Mouse (Mus musculus): Measurements from ENCODE around the gene Igf2bp3. TPM values are rescaled to one million over a fixed set of nuclear protein-coding genes. Genes with fewer than 3 reads are reported as not detected.
A peak's percentile ranks its signal among the peaks of the same experiment; 100 is the strongest.
"Not testable (repeated sequence)": the region's sequence is repeated elsewhere in the genome, so short reads cannot be mapped to it uniquely, and the experiment has no call there.

The Igf2bp3 gene
- 145 and 155 TPM in 2 replicates for polyA plus RNA-seq (2014; fragmentation: Nextera tagmentation; extraction: Ambion mirVana)

DNA sequence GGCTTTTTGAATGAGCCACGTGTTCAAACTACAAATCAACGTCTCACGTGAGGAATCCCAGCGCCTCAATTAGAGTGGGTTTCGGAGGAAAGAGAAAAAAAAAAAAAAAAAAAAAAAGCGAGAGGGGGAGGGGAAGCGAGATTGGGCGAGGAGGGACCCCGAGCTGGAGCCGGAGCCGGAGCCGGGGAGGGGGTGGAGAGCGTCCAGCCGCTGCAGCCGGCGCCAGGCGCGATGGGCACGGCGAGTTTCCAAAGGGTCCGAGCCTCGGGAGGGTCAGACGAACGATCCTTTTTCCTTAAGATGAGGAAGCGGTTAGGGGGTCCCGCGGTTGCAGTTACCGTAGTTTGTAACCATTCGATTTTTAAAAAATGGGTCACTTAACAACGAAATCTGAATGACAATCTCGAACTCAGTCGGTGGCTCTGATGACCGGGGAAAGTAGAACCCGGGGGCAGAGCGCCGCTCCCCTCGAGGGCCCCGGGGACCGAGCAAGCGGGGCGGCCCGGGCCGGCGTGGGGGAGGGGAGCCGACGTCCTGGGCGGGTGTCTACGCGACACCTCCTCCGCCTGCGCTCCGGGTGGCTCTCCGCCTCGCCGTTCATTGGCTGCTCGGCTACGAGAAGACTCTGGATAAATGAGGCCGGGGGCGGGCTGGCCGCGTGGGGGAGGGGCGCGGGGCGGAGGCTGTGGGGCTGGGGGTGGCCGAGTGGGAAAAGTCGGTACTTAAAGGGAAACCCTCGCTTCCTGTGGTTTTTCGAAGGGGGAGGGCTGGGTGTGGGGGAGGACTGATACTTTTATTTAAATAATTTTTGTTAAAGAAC is at the start of gene Igf2bp3:
Gene Igf2bp3 (minus strand): TSS at position 30 of the 820 bp plus-strand sequence.
- H3K4me3 ChIP-seq (ENCODE audit: low read depth, low read length) = peak within 1 kb of the TSS; percentile 100
- no peaks in the 10 kb centered on the region for H3K9me3 ChIP-seq (ENCODE audit: control insufficient read depth, low read length)
- peak within 1 kb of the TSS; percentile 98 for H3K9ac ChIP-seq (ENCODE audit: low read length)
- peak within 1 kb of the TSS; percentile 96 for H3K4me2 ChIP-seq
- H3K27ac ChIP-seq (ENCODE audit: low read depth, low read length) = peak within 1 kb of the TSS; percentile 99
- no peaks in the 10 kb centered on the region for H3K36me3 ChIP-seq (ENCODE audit: control insufficient read depth, insufficient read depth, low read length)
- WGBS = under 1% methylated on average over 65 of the region's 68 CpGs
- ATAC-seq (ENCODE audit: low FRiP score) = peak; percentile 82
- H3K4me1 ChIP-seq (ENCODE audit: control insufficient read depth, insufficient read depth, low read length) = peaks cover 23% of the 10 kb centered on the region
- no peaks in the 10 kb centered on the region for H3K27me3 ChIP-seq (ENCODE audit: control insufficient read depth, insufficient read depth, low read length)
- peak; percentile 99 for DNase-seq (ENCODE audit: low spot score, missing footprints)

DNA sequence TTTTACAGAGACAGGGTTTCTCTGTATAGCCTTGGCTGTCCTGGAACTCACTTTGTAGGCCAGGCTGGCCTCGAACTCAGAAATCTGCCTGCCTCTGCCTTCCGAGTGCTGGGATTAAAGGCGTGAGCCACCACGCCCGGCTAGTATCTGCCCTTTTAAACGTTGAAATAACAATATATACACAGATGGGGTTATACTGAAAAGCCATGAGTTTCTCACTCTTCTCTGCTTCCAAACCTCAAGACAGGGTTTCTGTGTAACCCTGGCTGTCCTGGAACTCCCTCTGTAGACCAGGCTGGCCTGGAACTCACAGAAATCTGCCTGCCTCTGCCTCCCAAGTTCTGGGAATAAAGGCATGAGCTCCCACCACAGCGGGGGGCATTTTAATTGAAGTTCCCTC is 49.7 kb upstream of the Igf2bp3 start:
- peak overlapping the region; percentile 100; the same call in 1 of the 2 replicates for H3K4me3 ChIP-seq (ENCODE audit: low read depth, low read length)
- not testable (repeated sequence) for H3K27me3 ChIP-seq (ENCODE audit: control insufficient read depth, insufficient read depth, low read length); DNase-seq (ENCODE audit: low spot score, missing footprints); H3K9me3 ChIP-seq (ENCODE audit: control insufficient read depth, low read length); H3K36me3 ChIP-seq (ENCODE audit: control insufficient read depth, insufficient read depth, low read length); H3K4me2 ChIP-seq
- 0 out of 2 replicates have a peak overlapping the region, but pooled peaks have one; percentile 27 for H3K27ac ChIP-seq (ENCODE audit: low read depth, low read length)
- H3K9ac ChIP-seq (ENCODE audit: low read length) = 0 out of 2 replicates have a peak overlapping the region, but pooled peaks have one; percentile 96
- peaks cover 11% of the 10 kb centered on the region for H3K4me1 ChIP-seq (ENCODE audit: control insufficient read depth, insufficient read depth, low read length)
- 91% methylated on average over 7 of the region's 7 CpGs for WGBS
- 0 out of 2 replicates have a peak, but pooled peaks have one; percentile 3 for ATAC-seq (ENCODE audit: low FRiP score)

DNA sequence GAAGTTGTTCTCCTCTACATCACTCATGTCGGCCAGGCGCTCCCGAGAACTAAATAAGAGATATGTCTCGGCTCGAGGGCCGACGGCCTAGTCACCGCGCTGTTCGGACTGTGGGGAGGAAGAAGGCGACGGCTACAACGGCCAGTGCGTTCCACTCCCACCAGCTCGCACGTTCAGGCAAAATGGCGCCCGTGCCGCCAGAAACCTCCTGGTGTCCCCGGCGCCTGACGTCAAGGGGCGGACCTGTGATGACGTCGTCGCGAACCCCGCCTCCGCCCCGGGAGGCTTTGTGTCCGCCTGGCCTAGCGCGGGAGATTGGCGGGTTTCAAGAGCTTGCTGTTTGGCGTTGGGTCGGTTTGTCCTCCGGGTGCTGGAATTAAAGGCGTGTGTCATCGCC is 49.1 kb upstream of the Igf2bp3 start, which contains the start of gene Tra2a:
Gene Tra2a (minus strand): TSS at position 187 of the 397 bp plus-strand sequence.
- Histone ChIP-seq H3K9ac (ENCODE audit: low read length) (peak within 1 kb of the TSS; percentile 96), H3K9me3 (ENCODE audit: control insufficient read depth, low read length) (no peaks in the 10 kb centered on the region), H3K4me2 (peak within 1 kb of the TSS; percentile 77), H3K36me3 (ENCODE audit: control insufficient read depth, insufficient read depth, low read length) (no peaks in the 10 kb centered on the region), H3K27ac (ENCODE audit: low read depth, low read length) (peak within 1 kb of the TSS; percentile 95), H3K4me3 (ENCODE audit: low read depth, low read length) (peak within 1 kb of the TSS; percentile 100), H3K27me3 (ENCODE audit: control insufficient read depth, insufficient read depth, low read length) (no peaks in the 10 kb centered on the region), H3K4me1 (ENCODE audit: control insufficient read depth, insufficient read depth, low read length) (peaks cover 11% of the 10 kb centered on the region)
- DNase-seq (ENCODE audit: low spot score, missing footprints) (peak; percentile 100), ATAC-seq (ENCODE audit: low FRiP score) (peak; percentile 97)
- 0% methylated on average over 39 of the region's 39 CpGs for WGBS

DNA sequence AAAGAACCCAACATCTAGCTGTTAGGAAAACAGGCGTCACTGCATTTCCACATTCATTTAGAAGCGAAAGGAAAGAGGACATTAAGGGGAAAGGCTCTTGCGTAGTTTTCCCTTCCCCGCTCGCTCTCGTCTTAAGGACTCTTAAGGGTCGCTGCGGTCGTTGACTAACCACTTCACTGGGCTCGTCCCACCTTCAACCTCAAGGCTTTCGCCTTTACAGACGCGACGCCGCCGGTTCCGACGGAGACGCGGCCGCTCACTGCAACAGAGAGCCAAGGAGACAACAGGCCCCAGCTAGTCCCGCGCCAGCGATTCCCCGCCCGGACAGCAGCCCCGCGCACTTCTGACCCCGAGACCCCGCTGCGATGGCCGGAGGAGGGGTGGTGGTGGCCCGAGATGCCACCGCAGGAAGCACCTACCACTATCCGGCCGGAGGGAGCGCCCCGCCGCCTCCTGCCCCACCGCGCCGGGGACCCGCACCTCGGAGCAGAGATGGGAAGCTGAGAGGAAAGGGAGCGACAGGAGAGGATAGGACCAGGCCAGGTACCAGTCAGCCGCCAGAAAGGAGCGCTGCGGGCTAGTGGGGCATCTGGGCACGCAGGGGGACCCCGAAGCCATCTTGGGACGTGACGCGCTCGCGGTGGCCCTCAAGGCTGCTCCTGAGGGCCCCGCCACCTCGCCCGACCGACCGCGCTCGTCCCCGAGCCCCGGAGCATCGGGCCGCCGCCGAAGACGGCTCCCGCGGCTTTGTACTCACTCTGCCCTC is 48.5 kb upstream of the Igf2bp3 start:
- ATAC-seq (ENCODE audit: low FRiP score) (peak; percentile 82), DNase-seq (ENCODE audit: low spot score, missing footprints) (peak; percentile 97)
- H3K36me3 ChIP-seq (ENCODE audit: control insufficient read depth, insufficient read depth, low read length) = no peaks in the 10 kb centered on the region
- H3K27ac ChIP-seq (ENCODE audit: low read depth, low read length) = peak overlapping the region; percentile 95
- H3K27me3 ChIP-seq (ENCODE audit: control insufficient read depth, insufficient read depth, low read length) = no peaks in the 10 kb centered on the region
- under 1% methylated on average over 70 of the region's 71 CpGs for WGBS
- peak overlapping the region; percentile 96 for H3K9ac ChIP-seq (ENCODE audit: low read length)
- H3K9me3 ChIP-seq (ENCODE audit: control insufficient read depth, low read length) = no peaks in the 10 kb centered on the region
- H3K4me2 ChIP-seq = peak overlapping the region; percentile 77
- H3K4me1 ChIP-seq (ENCODE audit: control insufficient read depth, insufficient read depth, low read length) = peaks cover 11% of the 10 kb centered on the region
- H3K4me3 ChIP-seq (ENCODE audit: low read depth, low read length) = peak overlapping the region; percentile 100

DNA sequence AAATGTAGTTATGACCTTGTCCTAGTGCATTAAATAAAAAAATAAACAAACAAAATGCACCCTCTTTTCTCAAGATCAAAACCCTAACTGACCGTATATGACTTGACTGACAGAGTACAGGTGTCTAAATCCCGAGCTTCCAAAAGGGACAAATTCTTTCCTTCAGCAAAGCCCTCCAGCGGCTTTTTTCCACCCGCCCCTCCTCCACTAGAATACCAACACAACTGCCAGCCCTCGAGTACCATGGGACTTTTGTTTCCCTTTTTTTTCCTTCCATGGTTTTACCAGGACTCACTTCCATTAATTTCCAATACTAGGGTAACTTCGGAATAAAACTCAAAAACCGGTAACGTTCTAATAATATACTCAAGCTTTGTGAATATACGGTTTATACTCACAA is 47.7 kb upstream of the Igf2bp3 start:
- Histone ChIP-seq H3K9ac (ENCODE audit: low read length) (peak overlapping the region; percentile 96), H3K9me3 (ENCODE audit: control insufficient read depth, low read length) (no peaks in the 10 kb centered on the region), H3K27ac (ENCODE audit: low read depth, low read length) (no peak overlapping the region), H3K36me3 (ENCODE audit: control insufficient read depth, insufficient read depth, low read length) (no peaks in the 10 kb centered on the region), H3K4me2 (peak overlapping the region; percentile 77), H3K4me3 (ENCODE audit: low read depth, low read length) (peak overlapping the region; percentile 100), H3K4me1 (ENCODE audit: control insufficient read depth, insufficient read depth, low read length) (peaks cover 11% of the 10 kb centered on the region), H3K27me3 (ENCODE audit: control insufficient read depth, insufficient read depth, low read length) (no peaks in the 10 kb centered on the region)
- DNase-seq (ENCODE audit: low spot score, missing footprints) (peak; percentile 91), ATAC-seq (ENCODE audit: low FRiP score) (no peak)
- under 1% methylated on average over 9 of the region's 9 CpGs for WGBS

DNA sequence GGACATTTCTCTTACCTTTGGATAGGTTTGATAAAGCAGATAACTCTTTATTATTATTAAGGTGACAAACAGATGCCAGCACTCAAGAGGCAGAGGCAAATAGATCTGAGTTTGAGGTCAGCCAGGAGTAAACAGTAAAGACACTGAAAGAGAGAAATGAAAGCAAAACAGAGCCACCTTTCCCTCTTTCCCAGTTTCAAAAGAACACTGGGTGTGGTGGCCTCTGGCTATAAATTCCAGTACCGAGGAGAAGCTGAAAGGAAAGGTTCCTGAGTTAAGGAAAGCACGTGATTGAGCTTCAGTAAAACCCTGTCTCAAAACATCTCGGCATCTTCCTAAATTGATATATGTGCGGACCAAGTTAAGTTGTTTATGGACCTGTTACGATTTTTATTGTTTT is 45.0 kb upstream of the Igf2bp3 start:
- Histone ChIP-seq H3K9ac (ENCODE audit: low read length) (no peak overlapping the region), H3K4me3 (ENCODE audit: low read depth, low read length) (no peak overlapping the region), H3K27ac (ENCODE audit: low read depth, low read length) (no peak overlapping the region), H3K36me3 (ENCODE audit: control insufficient read depth, insufficient read depth, low read length) (no peaks in the 10 kb centered on the region), H3K4me2 (no peak overlapping the region), H3K4me1 (ENCODE audit: control insufficient read depth, insufficient read depth, low read length) (peaks cover 11% of the 10 kb centered on the region), H3K9me3 (ENCODE audit: control insufficient read depth, low read length) (no peaks in the 10 kb centered on the region), H3K27me3 (ENCODE audit: control insufficient read depth, insufficient read depth, low read length) (no peaks in the 10 kb centered on the region)
- ATAC-seq (ENCODE audit: low FRiP score) = no peak
- 85% methylated on average over 5 of the region's 5 CpGs for WGBS
- peak; percentile 82 for DNase-seq (ENCODE audit: low spot score, missing footprints)

DNA sequence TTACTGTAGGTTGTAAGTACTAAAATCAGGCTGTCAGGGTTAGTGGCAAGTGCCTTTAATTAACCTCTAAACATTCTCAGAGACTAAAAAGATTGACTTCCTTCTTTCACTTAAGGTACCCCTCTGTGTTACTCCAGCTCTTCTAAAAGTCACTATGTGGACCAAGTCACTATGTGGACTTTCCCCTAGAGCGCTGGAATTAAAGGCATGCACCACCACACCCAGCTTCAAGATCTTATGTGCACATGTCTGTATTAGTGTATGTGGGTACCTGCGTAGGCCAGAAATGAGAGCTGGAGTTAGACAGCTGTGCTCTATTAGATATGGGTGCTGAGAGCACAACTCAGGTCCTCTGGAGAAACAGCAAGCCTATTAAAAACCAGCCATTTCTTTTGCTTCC is 43.1 kb upstream of the Igf2bp3 start:
- Histone ChIP-seq H3K9me3 (ENCODE audit: control insufficient read depth, low read length) (no peaks in the 10 kb centered on the region), H3K4me3 (ENCODE audit: low read depth, low read length) (no peak overlapping the region), H3K27ac (ENCODE audit: low read depth, low read length) (no peak overlapping the region), H3K4me2 (no peak overlapping the region), H3K4me1 (ENCODE audit: control insufficient read depth, insufficient read depth, low read length) (peaks cover 11% of the 10 kb centered on the region), H3K36me3 (ENCODE audit: control insufficient read depth, insufficient read depth, low read length) (no peaks in the 10 kb centered on the region), H3K9ac (ENCODE audit: low read length) (no peak overlapping the region), H3K27me3 (ENCODE audit: control insufficient read depth, insufficient read depth, low read length) (no peaks in the 10 kb centered on the region)
- no peak for DNase-seq (ENCODE audit: low spot score, missing footprints)
- WGBS = 97% methylated on average over 2 of the region's 2 CpGs
- no peak for ATAC-seq (ENCODE audit: low FRiP score)

DNA sequence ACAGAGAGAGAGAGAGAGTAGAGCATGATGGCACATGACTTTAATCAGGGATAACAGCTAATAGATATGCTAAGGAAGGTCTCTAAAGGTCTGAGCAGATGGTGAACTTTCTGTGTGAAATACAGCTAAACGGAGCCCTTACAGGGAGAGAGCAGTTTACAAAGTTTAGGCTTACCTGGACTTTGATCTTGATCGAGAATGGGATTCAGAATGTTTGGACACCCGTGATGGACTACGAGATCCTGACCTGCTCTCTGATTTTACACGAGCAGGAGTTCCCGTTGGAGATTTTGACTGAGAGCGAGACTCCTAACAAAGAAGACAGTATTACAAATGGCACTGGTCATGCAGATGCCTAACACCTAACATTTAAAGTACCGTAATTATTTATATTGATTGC is 37.5 kb upstream of the Igf2bp3 start:
- no peaks in the 10 kb centered on the region for H3K4me1 ChIP-seq (ENCODE audit: control insufficient read depth, insufficient read depth, low read length)
- no peak overlapping the region for H3K27ac ChIP-seq (ENCODE audit: low read depth, low read length)
- H3K4me3 ChIP-seq (ENCODE audit: low read depth, low read length) = no peak overlapping the region
- no peaks in the 10 kb centered on the region for H3K27me3 ChIP-seq (ENCODE audit: control insufficient read depth, insufficient read depth, low read length)
- H3K9me3 ChIP-seq (ENCODE audit: control insufficient read depth, low read length) = no peaks in the 10 kb centered on the region
- 94% methylated on average over 8 of the region's 8 CpGs for WGBS
- no peak overlapping the region for H3K4me2 ChIP-seq
- no peak overlapping the region for H3K9ac ChIP-seq (ENCODE audit: low read length)
- ATAC-seq (ENCODE audit: low FRiP score) = no peak
- DNase-seq (ENCODE audit: low spot score, missing footprints) = no peak
- H3K36me3 ChIP-seq (ENCODE audit: control insufficient read depth, insufficient read depth, low read length) = peaks cover 18% of the 10 kb centered on the region; the same call in 1 of the 2 replicates

DNA sequence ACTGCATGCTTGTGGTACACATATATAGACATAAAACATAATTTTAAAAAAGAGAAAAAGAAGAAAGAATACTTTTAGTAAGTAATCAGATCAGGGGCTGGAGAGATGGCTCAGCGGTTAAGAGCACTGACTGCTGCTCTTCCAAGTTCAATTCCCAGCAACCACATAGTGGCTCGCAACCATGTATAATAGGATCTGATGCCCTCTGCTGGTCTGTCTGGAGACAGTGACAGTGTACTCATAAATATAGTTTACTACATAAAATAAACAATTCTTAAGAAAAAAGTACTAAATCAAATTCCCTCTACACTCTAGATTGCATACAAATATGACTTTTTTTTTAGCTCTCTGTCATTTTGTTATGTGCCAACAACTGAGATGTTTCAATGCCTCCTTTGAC is 36.4 kb upstream of the Igf2bp3 start:
- H3K36me3 ChIP-seq (ENCODE audit: control insufficient read depth, insufficient read depth, low read length) = peaks cover 23% of the 10 kb centered on the region; the same call in 1 of the 2 replicates
- H3K4me2 ChIP-seq = no peak overlapping the region

More for the DNA sequence above, 36.4 kb upstream of the Igf2bp3 start:
- ATAC-seq (ENCODE audit: low FRiP score) = no peak
- no peaks in the 10 kb centered on the region for H3K27me3 ChIP-seq (ENCODE audit: control insufficient read depth, insufficient read depth, low read length)
- H3K27ac ChIP-seq (ENCODE audit: low read depth, low read length) = no peak overlapping the region
- DNase-seq (ENCODE audit: low spot score, missing footprints) = no peak
- H3K4me1 ChIP-seq (ENCODE audit: control insufficient read depth, insufficient read depth, low read length) = no peaks in the 10 kb centered on the region
- H3K9ac ChIP-seq (ENCODE audit: low read length) = no peak overlapping the region
- WGBS = 96% methylated on average over 2 of the region's 2 CpGs
- H3K4me3 ChIP-seq (ENCODE audit: low read depth, low read length) = no peak overlapping the region
- no peaks in the 10 kb centered on the region for H3K9me3 ChIP-seq (ENCODE audit: control insufficient read depth, low read length)

All from midbrain, embryonic 11.5 days (tissue).